Mouse (Mus musculus): ENCODE measurements around the gene Fam19a2. TPM values are rescaled to one million over a fixed set of nuclear protein-coding genes. Genes with fewer than 3 reads are reported as not detected.

The Fam19a2 gene
- total RNA-seq, 2 experiments from 2014 or later, result 111 to 112 TPM

DNA sequence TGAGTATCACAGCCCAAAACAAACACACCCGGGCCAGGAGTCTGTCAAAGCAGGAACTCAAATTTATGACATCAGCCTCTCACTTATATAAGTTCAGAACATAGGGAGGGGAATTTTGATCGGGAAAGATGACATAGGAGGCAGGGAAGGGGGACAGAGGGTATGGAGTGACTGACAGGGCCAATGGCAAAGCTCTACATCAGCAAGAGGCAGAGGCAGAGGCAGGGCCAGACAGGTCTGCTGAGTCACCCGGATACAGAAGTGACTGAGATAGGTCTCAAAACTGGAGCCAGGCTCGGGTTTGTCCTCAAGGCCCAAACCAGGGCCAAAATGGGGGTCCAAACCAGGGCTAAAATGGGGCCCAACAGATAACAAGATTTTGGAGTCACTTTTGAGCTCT lies 272.3 kb downstream of the Fam19a2 start:
- no peak for DNase-seq
- intact Hi-C loops (cut with DNase I), result no loop called here

- intact Hi-C loops (cut with DNase I), result no loop called here
- DNase-seq, result no peak
Measured at GRCm38 (mm10) chr10:123548391-123548790, 284.6 kb downstream of the Fam19a2 start.

GRCm38 (mm10) chr10:123567677-123568076 lies 303.9 kb downstream of the Fam19a2 start:
- intact Hi-C loops (cut with DNase I), result no loop called here
- DNase-seq, result no peak

GRCm38 (mm10) chr10:123570616-123571188 lies 306.9 kb downstream of the Fam19a2 start:
- intact Hi-C loops (cut with DNase I), result no loop called here
- no peak for DNase-seq

DNA sequence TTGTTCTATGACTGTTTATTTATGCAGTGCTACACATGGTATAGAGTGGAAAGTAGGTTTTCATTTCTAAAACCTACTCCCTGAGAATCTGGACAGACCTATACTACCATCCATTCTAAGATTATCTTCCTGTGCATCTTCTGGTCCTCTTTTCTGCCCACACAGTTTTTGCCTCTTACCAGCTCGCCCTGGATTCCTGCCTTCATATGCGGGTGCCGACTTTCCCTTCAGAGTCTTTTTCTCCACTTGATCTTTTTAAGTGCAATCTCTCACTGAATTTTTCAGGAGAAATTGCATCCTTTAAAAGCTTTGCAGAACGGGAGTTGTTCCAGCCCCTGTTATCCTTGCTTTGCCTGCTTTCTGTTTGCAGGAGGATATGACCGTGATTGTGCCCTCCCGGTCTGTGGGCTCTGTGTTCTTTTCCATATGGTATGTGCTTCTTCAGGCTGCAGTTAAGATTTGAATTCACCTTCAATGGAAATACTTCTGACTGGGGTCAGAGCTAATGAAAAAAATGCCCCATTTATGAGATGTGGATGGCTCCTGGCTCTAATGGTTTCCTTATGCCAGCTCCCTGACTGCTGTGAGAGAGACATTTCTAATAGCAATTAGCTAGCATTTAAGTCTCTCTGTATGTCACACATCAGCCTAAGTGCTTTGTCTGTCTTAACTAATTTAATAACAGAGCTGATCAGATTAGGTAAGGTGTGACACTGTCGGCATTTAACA lies 308.7 kb downstream of the Fam19a2 start:
- intact Hi-C loops (cut with DNase I), result no loop called here
- no peak for DNase-seq

GRCm38 (mm10) chr10:123577823-123578222 lies 314.0 kb downstream of the Fam19a2 start:
- intact Hi-C loops (cut with DNase I), result no loop called here
- DNase-seq, result no peak

DNA sequence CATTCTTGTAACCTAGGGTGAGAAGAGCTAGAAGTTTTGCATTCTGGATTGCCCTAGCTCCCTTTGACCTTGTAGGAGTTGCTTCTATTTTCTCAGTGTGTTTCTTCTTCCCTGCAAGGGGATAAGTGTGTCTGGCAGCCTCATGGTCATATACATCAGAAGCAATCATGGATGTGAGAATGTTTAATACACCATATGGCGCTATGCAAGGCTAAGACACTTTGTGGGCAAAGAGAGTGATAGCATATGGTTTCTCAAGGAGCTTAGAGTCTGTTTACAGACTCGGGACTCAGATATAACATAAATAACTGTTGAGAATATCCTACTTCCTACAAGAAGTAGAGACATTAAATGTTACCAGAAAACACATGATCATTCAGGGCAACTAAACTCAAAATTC lies 315.2 kb downstream of the Fam19a2 start:
- DNase-seq, result no peak
- intact Hi-C loops (cut with DNase I), result no loop called here

- intact Hi-C loops (cut with DNase I), result no loop called here
- no peak for DNase-seq
Measured at GRCm38 (mm10) chr10:123595043-123595442, 331.2 kb downstream of the Fam19a2 start.

GRCm38 (mm10) chr10:123597059-123597458 lies 333.3 kb downstream of the Fam19a2 start:
- intact Hi-C loops (cut with DNase I), result no loop called here
- no peak for DNase-seq

GRCm38 (mm10) chr10:123605671-123606070 lies 341.9 kb downstream of the Fam19a2 start:
- peak; percentile 4 for DNase-seq
- intact Hi-C loops (cut with DNase I), result no loop called here

- intact Hi-C loops (cut with DNase I), result no loop called here
- no peak for DNase-seq
Measured at GRCm38 (mm10) chr10:123626691-123627090, 362.9 kb downstream of the Fam19a2 start.

DNA sequence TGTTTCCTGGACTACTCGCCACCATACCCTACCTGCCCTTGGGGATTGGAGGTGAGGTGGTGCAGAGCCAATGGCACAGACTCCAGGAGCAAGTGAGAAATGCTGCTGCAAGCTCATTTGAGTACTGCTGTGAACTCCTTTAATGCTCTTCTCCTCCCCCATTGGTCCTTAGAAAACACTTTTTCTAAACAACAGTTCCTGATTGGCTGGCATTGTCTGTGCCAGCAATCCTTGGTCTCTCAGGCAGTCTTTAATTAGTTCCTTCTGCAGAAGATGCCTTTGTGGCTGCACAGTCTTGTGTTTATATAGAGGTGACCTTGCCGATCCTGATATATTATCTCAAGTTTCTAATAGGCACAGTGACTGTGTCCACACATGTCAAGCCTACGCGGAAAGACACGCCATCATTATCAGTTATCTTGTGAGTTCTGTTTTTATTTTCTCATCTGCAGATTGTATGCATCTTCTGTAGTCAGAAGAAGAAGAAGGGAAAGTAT lies 365.5 kb downstream of the Fam19a2 start:
- intact Hi-C loops (cut with DNase I), result no loop called here
- no peak for DNase-seq

GRCm38 (mm10) chr10:123632029-123632428 lies 368.2 kb downstream of the Fam19a2 start:
- intact Hi-C loops (cut with DNase I), result no loop called here
- no peak for DNase-seq

- no peak for DNase-seq
- intact Hi-C loops (cut with DNase I), result no loop called here
Measured at GRCm38 (mm10) chr10:123636655-123637054, 372.9 kb downstream of the Fam19a2 start.

DNA sequence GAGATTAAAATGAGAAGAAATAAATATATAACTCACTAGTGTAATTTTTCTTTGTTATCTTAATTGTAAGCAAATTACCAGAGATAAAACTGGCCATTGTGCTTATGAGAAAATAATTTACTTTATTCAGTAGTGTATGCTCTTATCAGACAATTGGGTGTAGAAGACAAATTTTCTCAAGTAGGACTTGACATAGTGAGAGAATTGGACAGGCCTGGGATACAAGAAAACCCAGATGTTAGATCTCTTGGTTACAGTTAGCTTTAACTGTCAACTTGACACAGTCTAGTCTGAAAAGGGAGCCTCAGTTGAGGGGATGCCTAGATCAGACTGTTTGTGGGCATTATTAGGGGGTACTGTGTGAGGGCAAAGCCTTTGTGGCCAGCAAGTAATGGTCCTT lies 373.7 kb downstream of the Fam19a2 start:
- intact Hi-C loops (cut with DNase I), result no loop called here
- DNase-seq, result no peak

GRCm38 (mm10) chr10:123645568-123645967 lies 381.8 kb downstream of the Fam19a2 start:
- intact Hi-C loops (cut with DNase I), result no loop called here
- no peak for DNase-seq

DNA sequence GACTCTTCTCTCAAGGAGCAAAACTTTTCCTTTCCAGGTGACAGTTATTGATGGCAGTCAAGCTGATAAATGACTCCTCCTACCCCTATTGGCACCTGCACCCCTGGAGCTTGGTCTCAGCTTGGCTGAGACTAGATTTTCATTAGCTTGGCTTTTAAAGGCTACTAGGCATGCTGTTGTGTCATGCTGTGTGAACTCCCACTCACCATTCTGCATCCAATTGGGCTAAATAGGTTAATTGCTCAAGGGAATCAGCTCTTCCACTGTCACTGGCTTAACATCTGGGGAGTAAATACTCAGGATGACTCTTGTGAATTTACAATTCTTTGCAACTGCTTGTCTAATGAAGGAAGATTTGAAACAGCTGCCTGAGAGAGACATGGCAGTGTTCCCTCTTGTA lies 407.4 kb downstream of the Fam19a2 start:
- intact Hi-C loops (cut with DNase I), result no loop called here
- DNase-seq, result no peak

GRCm38 (mm10) chr10:123678284-123678864 lies 414.6 kb downstream of the Fam19a2 start:
- no peak for DNase-seq
- intact Hi-C loops (cut with DNase I), result no loop called here

DNA sequence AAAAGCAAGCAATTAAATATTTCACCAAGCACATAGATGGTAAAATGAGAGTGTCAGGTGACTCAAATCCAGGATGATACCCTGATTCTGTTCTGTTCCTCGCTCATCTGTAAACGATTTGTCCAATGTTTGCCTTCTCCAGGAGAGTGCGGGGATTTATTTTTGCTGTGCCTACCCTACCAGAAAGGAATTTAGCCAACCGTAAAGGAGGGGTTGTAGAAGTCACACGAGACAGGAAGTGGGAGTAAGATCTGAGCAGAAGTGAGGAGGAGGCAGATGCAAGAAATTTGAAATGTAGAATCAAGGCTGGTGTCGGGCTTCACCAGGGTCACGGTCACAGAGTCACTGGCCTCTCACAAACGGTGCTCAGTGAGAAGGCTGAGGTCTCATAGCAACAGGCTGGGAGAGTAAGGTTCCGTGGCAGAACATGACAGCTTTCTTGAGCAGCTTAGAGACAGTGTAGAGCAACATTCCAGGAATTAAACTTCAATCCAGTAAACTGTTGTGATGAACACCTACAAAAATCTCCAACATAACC lies 419.0 kb downstream of the Fam19a2 start:
- DNase-seq, result no peak
- intact Hi-C loops (cut with DNase I), result no loop called here

- no peak for DNase-seq
- intact Hi-C loops (cut with DNase I), result no loop called here
Measured at GRCm38 (mm10) chr10:123692186-123692925, 428.6 kb downstream of the Fam19a2 start.

GRCm38 (mm10) chr10:123692926-123693224 lies 429.1 kb downstream of the Fam19a2 start:
- no peak for DNase-seq
- intact Hi-C loops (cut with DNase I), result no loop called here
